Mouse (Mus musculus) thymus, postnatal 0 days (tissue): ENCODE measurements around the gene Gm45062. TPM values are rescaled to one million over a fixed set of nuclear protein-coding genes. Genes with fewer than 3 reads are reported as not detected.
A peak's percentile ranks its signal among the peaks of the same experiment; 100 is the strongest.
"Not testable (repeated sequence)": the region's sequence is repeated elsewhere in the genome, so short reads cannot be mapped to it uniquely, and the experiment has no call there.

Source experiments
- DNase-seq: peaks from one replicate; pipeline ENCODE4 v3.0.0-alpha.2; 2015; ENCODE audit warnings: low spot score
- polyA plus RNA-seq: library from polyadenylated mRNA; unstranded; fragments of >200 nt; fragmentation: Nextera tagmentation; extraction: Ambion mirVana; gene quantifications from 2 replicates; pipeline ENCODE4 v1.2.1, GENCODE M21; 2015

Gm45062 gene
- polyA plus RNA-seq, 1 experiment from 2014 or later, result 27.6 TPM

- no peak for DNase-seq
Measured at GRCm38 (mm10) chr6:8506631-8507030, 247.4 kb downstream of the Gm45062 start.

GRCm38 (mm10) chr6:8508883-8509536, 249.8 kb downstream of the Gm45062 start:
- DNase-seq, result peak; percentile 99

GRCm38 (mm10) chr6:8509551-8509950, 250.3 kb downstream of the Gm45062 start, which contains the start of gene Glcci1:
Gene Glcci1 (plus strand): TSS chr6:8509600.
- peak; percentile 85 for DNase-seq

GRCm38 (mm10) chr6:8509961-8510863, 251.0 kb downstream of the Gm45062 start:
- DNase-seq, result peak; percentile 66

GRCm38 (mm10) chr6:8510864-8511428, 251.7 kb downstream of the Gm45062 start:
- peak; percentile 59 for DNase-seq

GRCm38 (mm10) chr6:8511447-8511846, 252.2 kb downstream of the Gm45062 start:
- DNase-seq, result peak; percentile 23

- peak; percentile 58 for DNase-seq
Measured at GRCm38 (mm10) chr6:8512416-8512815, 253.2 kb downstream of the Gm45062 start.

GRCm38 (mm10) chr6:8519687-8520086, 260.4 kb downstream of the Gm45062 start:
- no peak for DNase-seq

GRCm38 (mm10) chr6:8521231-8521630, 262.0 kb downstream of the Gm45062 start:
- DNase-seq, result no peak

- no peak for DNase-seq
Measured at GRCm38 (mm10) chr6:8524717-8525116, 265.5 kb downstream of the Gm45062 start.

GRCm38 (mm10) chr6:8531104-8531894, 272.0 kb downstream of the Gm45062 start:
- DNase-seq, result no peak

- no peak for DNase-seq
Measured at GRCm38 (mm10) chr6:8536944-8537343, 277.7 kb downstream of the Gm45062 start.

- DNase-seq, result not testable (repeated sequence)
Measured at GRCm38 (mm10) chr6:8541531-8541930, 282.3 kb downstream of the Gm45062 start.

- DNase-seq, result no peak
Measured at GRCm38 (mm10) chr6:8544822-8545221, 285.6 kb downstream of the Gm45062 start.

- no peak for DNase-seq
Measured at GRCm38 (mm10) chr6:8545780-8546179, 286.5 kb downstream of the Gm45062 start.

- no peak for DNase-seq
Measured at GRCm38 (mm10) chr6:8551155-8551554, 291.9 kb downstream of the Gm45062 start.

GRCm38 (mm10) chr6:8556849-8557571, 297.8 kb downstream of the Gm45062 start:
- DNase-seq, result peak; percentile 5

- DNase-seq, result no peak
Measured at GRCm38 (mm10) chr6:8560682-8561081, 301.4 kb downstream of the Gm45062 start.

GRCm38 (mm10) chr6:8582377-8582776, 323.1 kb downstream of the Gm45062 start:
- no peak for DNase-seq

GRCm38 (mm10) chr6:8583892-8584291, 324.6 kb downstream of the Gm45062 start:
- DNase-seq, result no peak

GRCm38 (mm10) chr6:8591665-8592064, 332.4 kb downstream of the Gm45062 start:
- no peak for DNase-seq
